Mouse (Mus musculus): ENCODE results near the gene Ilf3.

GRCm38 (mm10) chr9:21447778-21448177, 80.1 kb downstream of the Ilf3 start:
- TF ChIP-seq POLR2A (IDR thresholded peaks at IDR 0.05; ENCODE audit: insufficient read depth, low read depth, low read length) (no peak), CTCF (IDR thresholded peaks at IDR 0.05; ENCODE audit: insufficient read depth, low read depth, low read length) (no peak)

Data from olfactory bulb, adult 2 months (tissue).